Mouse (Mus musculus) embryonic facial prominence, embryonic 12.5 days (tissue): ENCODE results near the gene Cadm3. TPM values are rescaled to one million over a fixed set of nuclear protein-coding genes. Genes with fewer than 3 reads are reported as not detected.

Experiments used
- ATAC-seq: fragments of 200-750 bp; cut with Nextera tagmentation; 2 replicates; pipeline ENCODE4 v1.8.0; 2017; ENCODE audit not compliant: insufficient number of reproducible peaks, insufficient read depth, low FRiP score, low TSS enrichment
- H3K27ac ChIP-seq: fragments of 300-500 bp; sonication (generic); 2 replicates; pipeline ENCODE4 v1.5.1; 2016; ENCODE audit warnings: mild to moderate bottlenecking
- H3K27me3 ChIP-seq: fragments of 300-500 bp; sonication (generic); 2 replicates; pipeline ENCODE4 v1.6.1; 2016; ENCODE audit warnings: mild to moderate bottlenecking, moderate library complexity
- H3K36me3 ChIP-seq: fragments of 300-500 bp; sonication (generic); 2 replicates; pipeline ENCODE4 v1.6.1; 2016; ENCODE audit warnings: mild to moderate bottlenecking
- H3K4me1 ChIP-seq: fragments of 300-500 bp; sonication (generic); 2 replicates; pipeline ENCODE4 v1.6.1; 2016
- H3K4me2 ChIP-seq: fragments of 300-500 bp; sonication (generic); replicated peaks from 2 replicates; pipeline ENCODE4 v1.6.1; 2016; ENCODE audit warnings: mild to moderate bottlenecking, moderate library complexity
- H3K4me3 ChIP-seq: fragments of 300-500 bp; sonication (generic); 2 replicates; pipeline ENCODE4 v1.5.1; 2016; ENCODE audit warnings: mild to moderate bottlenecking
- H3K9ac ChIP-seq: fragments of 300-500 bp; sonication (generic); 2 replicates; pipeline ENCODE4 v1.6.1; 2016; ENCODE audit warnings: mild to moderate bottlenecking, moderate library complexity
- H3K9me3 ChIP-seq: fragments of 300-500 bp; sonication (generic); 2 replicates; pipeline ENCODE4 v1.6.1; 2016; ENCODE audit warnings: mild to moderate bottlenecking, moderate library complexity
- WGBS: fragments of 180-500 bp; shearing (Covaris S2); methylation state at CpG from one replicate; pipeline ENCODE4 v1.1.7; 2016; 5-methylcytosine and 5-hydroxymethylcytosine counted together
- polyA plus RNA-seq: library from polyadenylated mRNA; unstranded; fragments of >200 nt; fragmentation: Nextera tagmentation; extraction: Ambion mirVana; gene quantifications from 2 replicates; pipeline ENCODE4 v1.2.1, GENCODE M21; 2016

Gene Cadm3
- polyA plus RNA-seq, 1 experiment from 2014 or later, result 3.3 TPM

DNA sequence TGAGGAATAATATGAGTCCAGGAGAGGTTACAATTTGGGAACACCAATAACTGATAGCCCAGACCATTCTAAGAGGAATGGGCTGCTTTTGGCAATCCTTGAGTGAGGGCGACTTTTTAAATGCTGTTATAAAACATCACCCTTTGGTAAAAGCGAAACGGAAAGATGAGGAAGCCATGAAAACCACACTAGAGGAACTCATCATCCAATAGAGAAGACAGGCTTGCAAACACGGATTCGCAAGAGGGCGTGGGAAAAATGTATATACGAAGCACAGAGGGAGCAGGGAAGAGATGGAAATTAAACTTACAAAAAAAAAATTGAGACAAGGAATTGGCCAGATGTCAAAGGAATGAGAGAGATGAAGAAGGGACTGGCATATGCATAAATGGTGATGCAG, 6.5 kb upstream of the Cadm3 start:
- Histone ChIP-seq H3K9ac (no peak overlapping the region), H3K4me1 (no peaks in the 10 kb centered on the region), H3K4me3 (no peak overlapping the region), H3K9me3 (no peaks in the 10 kb centered on the region), H3K4me2 (no peak overlapping the region), H3K27ac (no peak overlapping the region), H3K36me3 (no peaks in the 10 kb centered on the region), H3K27me3 (no peaks in the 10 kb centered on the region)
- 87% methylated on average over 7 of the region's 7 CpGs for WGBS
- ATAC-seq, result no peak

DNA sequence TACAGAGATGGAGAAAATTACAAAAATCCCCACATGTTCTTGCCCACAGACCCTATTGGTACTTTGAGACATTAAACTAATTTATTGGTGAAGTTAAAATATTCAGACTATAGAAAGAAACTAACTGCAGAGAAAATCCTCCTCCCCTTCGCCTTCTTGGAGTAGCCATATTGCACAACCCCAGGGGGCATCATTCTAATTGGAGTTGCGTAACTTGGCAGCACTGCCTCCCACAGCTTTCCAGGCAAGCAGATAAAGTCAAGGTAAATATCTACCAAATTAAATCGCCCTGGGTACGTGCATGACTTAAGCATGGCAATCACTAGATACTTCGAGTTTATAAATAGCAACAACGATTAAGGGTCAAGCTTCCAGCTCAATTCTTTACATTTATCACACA, 4.1 kb upstream of the Cadm3 start:
- no peak for ATAC-seq
- no peaks in the 10 kb centered on the region for H3K9me3 ChIP-seq
- H3K27me3 ChIP-seq, result peaks cover 16% of the 10 kb centered on the region
- H3K27ac ChIP-seq, result no peak overlapping the region
- no peak overlapping the region for H3K4me3 ChIP-seq
- H3K36me3 ChIP-seq, result no peaks in the 10 kb centered on the region
- H3K9ac ChIP-seq, result no peak overlapping the region
- peaks cover 4% of the 10 kb centered on the region; the same call in 1 of the 2 replicates for H3K4me1 ChIP-seq
- 83% methylated on average over 6 of the region's 6 CpGs for WGBS
- H3K4me2 ChIP-seq, result no peak overlapping the region

DNA sequence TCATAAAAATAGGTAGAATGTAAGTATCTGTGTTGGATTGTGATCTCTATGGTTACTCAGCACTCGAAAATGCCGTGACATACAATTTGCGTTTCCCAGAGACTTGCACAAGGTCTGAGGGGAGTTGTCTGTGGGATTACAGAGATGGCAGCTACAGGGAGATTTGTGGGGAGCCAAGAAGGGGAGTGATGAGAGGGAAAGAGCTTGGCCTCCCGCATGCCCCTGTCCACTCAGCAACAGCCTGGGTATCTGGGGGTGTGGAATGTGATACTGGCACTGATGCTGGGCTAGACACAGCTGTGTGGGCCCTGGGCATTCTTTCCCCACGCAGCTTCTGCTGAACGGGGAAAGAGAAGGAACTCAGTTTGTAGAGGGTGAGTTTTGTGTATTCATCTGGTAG, 3.0 kb upstream of the Cadm3 start:
- Histone ChIP-seq H3K9me3 (no peaks in the 10 kb centered on the region), H3K36me3 (no peaks in the 10 kb centered on the region), H3K4me2 (no peak overlapping the region), H3K27ac (no peak overlapping the region), H3K4me3 (no peak overlapping the region), H3K9ac (no peak overlapping the region), H3K27me3 (peaks cover 25% of the 10 kb centered on the region), H3K4me1 (peaks cover 11% of the 10 kb centered on the region)
- 60% methylated on average over 6 of the region's 6 CpGs for WGBS
- ATAC-seq, result no peak

DNA sequence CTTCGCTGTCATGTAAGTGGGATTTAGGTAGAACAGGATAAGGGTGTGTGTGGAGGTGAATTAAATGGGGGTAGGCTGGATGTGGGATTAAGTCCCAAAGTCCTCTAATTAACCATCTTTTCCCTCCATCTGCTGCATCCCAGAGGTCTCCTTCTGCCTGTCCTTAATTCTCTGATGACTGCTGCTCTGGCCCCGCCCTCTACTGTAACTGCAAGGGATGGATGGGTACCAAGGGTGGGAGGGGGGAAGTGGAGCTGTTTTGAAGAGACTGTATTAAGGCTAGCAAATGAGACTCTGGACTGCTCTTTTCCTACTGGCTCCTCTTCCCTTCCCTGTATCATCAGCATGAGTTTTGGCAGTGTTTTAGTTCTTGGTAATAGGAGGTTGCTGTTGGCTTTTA, 2.1 kb upstream of the Cadm3 start:
- Histone ChIP-seq H3K36me3 (no peaks in the 10 kb centered on the region), H3K27me3 (peaks cover 25% of the 10 kb centered on the region), H3K4me2 (no peak overlapping the region), H3K9ac (no peak overlapping the region), H3K27ac (no peak overlapping the region), H3K9me3 (no peaks in the 10 kb centered on the region), H3K4me1 (peaks cover 11% of the 10 kb centered on the region), H3K4me3 (no peak overlapping the region)
- WGBS, result 76% methylated on average over 2 of the region's 2 CpGs
- no peak for ATAC-seq

DNA sequence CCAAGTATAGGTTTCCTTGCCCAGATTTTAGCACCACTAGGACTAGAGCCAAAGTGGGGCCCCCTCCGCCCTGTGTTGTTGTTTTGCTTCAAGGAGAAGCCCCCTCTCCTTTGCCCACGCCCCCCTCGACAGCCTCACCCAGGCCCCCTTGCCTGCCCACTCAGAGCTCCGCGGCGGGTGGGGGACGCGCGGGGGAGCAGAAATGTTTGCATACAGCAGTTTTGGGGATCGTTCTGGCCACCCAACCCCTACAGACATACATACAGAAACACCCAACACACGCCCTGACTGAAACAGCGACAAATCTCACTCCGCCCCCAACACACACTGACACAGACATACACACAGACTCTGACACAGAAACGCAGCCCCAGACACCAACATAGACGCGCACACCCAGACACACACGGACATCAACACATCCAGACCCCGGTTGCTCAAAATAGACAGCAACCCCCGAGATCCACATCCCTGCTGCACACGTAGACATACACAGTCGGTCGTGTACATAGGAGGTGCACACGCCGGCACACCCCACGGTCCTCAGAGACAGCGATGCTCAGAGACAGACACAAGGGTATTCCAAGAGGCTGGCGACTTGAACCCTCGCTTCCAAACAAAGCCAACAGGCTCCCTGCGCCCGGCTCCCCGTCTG, 667 bp downstream of the Cadm3 start:
- H3K9me3 ChIP-seq, result no peaks in the 10 kb centered on the region
- ATAC-seq, result peak; percentile 22; the same call in 1 of the 2 replicates
- H3K4me1 ChIP-seq, result peaks cover 11% of the 10 kb centered on the region
- under 1% methylated on average over 31 of the region's 31 CpGs for WGBS
- H3K4me2 ChIP-seq, result peak overlapping the region; percentile 97
- H3K9ac ChIP-seq, result peak overlapping the region; percentile 62
- H3K27me3 ChIP-seq, result peaks cover 25% of the 10 kb centered on the region
- H3K36me3 ChIP-seq, result no peaks in the 10 kb centered on the region
- peak overlapping the region; percentile 66 for H3K4me3 ChIP-seq
- no peak overlapping the region for H3K27ac ChIP-seq

DNA sequence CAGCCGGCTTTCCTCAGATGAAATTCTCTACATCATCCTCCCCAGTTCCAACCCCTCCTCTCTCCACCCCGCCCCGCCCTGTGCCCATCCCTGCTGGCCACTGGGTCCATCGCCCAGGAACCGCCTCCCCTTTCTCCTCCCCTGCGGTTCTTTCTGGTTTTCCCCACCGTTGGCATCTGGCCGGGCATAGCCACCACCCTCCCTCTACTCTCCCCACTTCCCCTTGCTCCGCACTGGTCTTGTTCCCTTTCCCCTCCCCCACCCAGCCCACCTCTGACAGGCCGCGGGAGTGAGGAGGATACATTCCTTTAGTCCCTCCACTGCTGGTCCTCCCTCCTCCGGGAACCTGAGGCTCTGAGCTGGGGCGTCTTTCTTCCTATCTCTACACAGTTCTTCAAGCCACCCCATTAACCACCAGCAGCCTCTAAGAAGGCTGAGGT, 1.5 kb downstream of the Cadm3 start:
- 3% methylated on average over 12 of the region's 13 CpGs for WGBS
- Histone ChIP-seq H3K4me1 (peaks cover 11% of the 10 kb centered on the region), H3K4me2 (peak overlapping the region; percentile 97), H3K9me3 (no peaks in the 10 kb centered on the region), H3K36me3 (no peaks in the 10 kb centered on the region), H3K9ac (no peak overlapping the region), H3K27ac (no peak overlapping the region), H3K4me3 (peak overlapping the region; percentile 66), H3K27me3 (peaks cover 25% of the 10 kb centered on the region)
- ATAC-seq, result peak; percentile 36; the same call in 1 of the 2 replicates

- no peak overlapping the region for H3K4me2 ChIP-seq
- H3K27ac ChIP-seq, result no peak overlapping the region
- H3K9me3 ChIP-seq, result no peaks in the 10 kb centered on the region
- peaks cover 25% of the 10 kb centered on the region for H3K27me3 ChIP-seq
- peaks cover 11% of the 10 kb centered on the region for H3K4me1 ChIP-seq
- H3K36me3 ChIP-seq, result no peaks in the 10 kb centered on the region
- no peak overlapping the region for H3K9ac ChIP-seq
- H3K4me3 ChIP-seq, result no peak overlapping the region
- 84% methylated on average over 4 of the region's 4 CpGs for WGBS
- no peak for ATAC-seq
Observed at GRCm38 (mm10) chr1:173364125-173364800, 3.2 kb downstream of the Cadm3 start.

DNA sequence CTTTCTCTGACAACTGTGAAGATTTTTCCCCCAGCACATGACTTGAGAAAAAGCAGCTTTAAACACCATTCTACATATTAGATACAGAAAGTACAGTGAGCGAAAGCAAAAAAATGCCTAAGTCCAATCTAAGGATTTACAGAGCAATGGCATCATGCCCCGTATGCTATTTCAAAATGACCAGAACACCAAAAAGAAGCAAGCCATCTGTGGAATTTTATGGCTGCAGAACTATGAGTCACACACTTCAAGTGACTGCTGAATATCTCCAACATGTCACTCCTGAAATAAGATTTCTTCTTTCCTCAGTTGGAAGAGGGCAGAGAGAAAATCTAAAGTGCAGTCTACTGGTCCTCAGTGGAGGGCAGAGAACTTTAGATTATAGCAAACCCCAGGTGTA, 4.1 kb downstream of the Cadm3 start:
- peaks cover 25% of the 10 kb centered on the region for H3K27me3 ChIP-seq
- no peak overlapping the region for H3K4me2 ChIP-seq
- peaks cover 11% of the 10 kb centered on the region for H3K4me1 ChIP-seq
- H3K36me3 ChIP-seq, result no peaks in the 10 kb centered on the region
- no peak overlapping the region for H3K27ac ChIP-seq
- WGBS, result 88% methylated on average over 2 of the region's 2 CpGs
- H3K9ac ChIP-seq, result no peak overlapping the region
- ATAC-seq, result no peak
- no peak overlapping the region for H3K4me3 ChIP-seq
- no peaks in the 10 kb centered on the region for H3K9me3 ChIP-seq

DNA sequence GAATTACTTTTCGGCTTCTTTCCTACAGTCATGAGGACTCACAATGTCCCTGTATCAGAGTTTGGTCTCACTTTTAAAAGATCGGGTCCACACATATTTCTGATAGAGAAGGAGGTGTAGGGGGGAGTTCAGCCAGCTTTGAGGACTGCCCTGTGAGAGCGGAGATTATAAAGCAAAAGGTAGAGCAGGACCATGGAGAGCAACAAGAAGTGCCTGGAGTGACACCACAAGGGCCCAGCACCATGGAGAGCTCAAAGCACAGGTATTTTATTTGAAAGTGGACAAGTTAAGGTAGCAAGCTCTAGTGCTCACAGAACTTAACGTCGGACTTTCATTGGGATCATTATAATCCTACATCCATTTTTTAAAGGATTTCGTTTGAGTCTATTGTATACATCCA, 5.8 kb downstream of the Cadm3 start:
- no peak overlapping the region for H3K27ac ChIP-seq
- H3K36me3 ChIP-seq, result no peaks in the 10 kb centered on the region
- no peak overlapping the region for H3K4me3 ChIP-seq
- peaks cover 10% of the 10 kb centered on the region for H3K27me3 ChIP-seq
- no peak overlapping the region for H3K4me2 ChIP-seq
- no peak for ATAC-seq
- WGBS, result 30% methylated on average over 6 of the region's 6 CpGs
- H3K4me1 ChIP-seq, result peaks cover 7% of the 10 kb centered on the region
- no peak overlapping the region for H3K9ac ChIP-seq
- H3K9me3 ChIP-seq, result no peaks in the 10 kb centered on the region

GRCm38 (mm10) chr1:173359590-173360290, 7.8 kb downstream of the Cadm3 start:
- Histone ChIP-seq H3K27me3 (no peaks in the 10 kb centered on the region), H3K4me3 (no peak overlapping the region), H3K9me3 (no peaks in the 10 kb centered on the region), H3K4me2 (no peak overlapping the region), H3K9ac (no peak overlapping the region), H3K4me1 (peaks cover 6% of the 10 kb centered on the region; the same call in 1 of the 2 replicates), H3K36me3 (no peaks in the 10 kb centered on the region), H3K27ac (no peak overlapping the region)
- 72% methylated on average over 4 of the region's 4 CpGs for WGBS
- no peak for ATAC-seq

DNA sequence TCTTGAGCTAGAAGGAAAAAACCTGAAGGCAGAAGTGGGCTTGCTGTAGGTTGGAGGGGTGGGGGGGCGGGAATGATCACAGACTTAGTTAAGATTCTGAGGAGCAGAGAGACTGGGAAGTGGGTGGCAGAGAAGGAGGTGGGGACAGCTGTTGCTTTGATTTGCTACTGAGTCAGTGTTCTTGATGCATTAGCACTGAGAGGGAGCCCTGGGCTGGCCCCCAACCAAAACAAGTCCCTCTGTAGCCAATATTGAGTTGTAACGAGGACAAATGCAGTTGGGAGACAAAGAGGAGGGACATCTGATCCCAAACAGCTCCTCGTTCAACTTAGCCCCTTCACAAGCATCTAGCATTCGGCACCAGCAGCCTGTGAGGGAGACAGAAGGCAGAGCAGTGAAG, 9.7 kb downstream of the Cadm3 start:
- WGBS, result 59% methylated on average over 4 of the region's 4 CpGs
- no peak for ATAC-seq
- H3K4me3 ChIP-seq, result no peak overlapping the region

DNA sequence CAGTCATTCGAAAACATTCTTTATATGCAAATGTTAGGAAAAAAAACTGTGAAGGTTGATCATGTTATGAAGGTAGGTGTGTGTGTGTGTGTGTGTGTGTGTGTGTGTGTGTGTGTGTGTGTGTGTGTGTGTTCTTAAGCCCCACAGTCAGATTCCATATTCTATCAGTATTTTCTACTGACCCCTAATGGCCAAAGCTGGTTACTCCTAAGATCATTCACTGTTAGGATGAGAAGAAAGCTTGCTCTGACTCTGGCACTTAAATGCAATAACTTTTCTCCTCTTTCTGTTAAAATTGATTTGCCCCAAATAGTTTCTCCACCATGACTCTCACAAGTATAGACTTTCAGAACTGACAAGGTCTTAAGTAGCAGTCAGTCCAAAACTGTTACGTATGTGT, 10.8 kb downstream of the Cadm3 start:
- Histone ChIP-seq H3K4me2 (no peak overlapping the region), H3K9me3 (no peaks in the 10 kb centered on the region), H3K36me3 (no peaks in the 10 kb centered on the region), H3K27me3 (no peaks in the 10 kb centered on the region), H3K9ac (no peak overlapping the region), H3K4me3 (no peak overlapping the region), H3K4me1 (peaks cover 6% of the 10 kb centered on the region; the same call in 1 of the 2 replicates), H3K27ac (no peak overlapping the region)
- WGBS, result 93% methylated on average over 2 of the region's 2 CpGs
- no peak for ATAC-seq

More for the DNA sequence above, 9.7 kb downstream of the Cadm3 start:
- H3K36me3 ChIP-seq, result no peaks in the 10 kb centered on the region
- H3K27ac ChIP-seq, result no peak overlapping the region
- no peak overlapping the region for H3K9ac ChIP-seq
- no peak overlapping the region for H3K4me2 ChIP-seq
- H3K9me3 ChIP-seq, result no peaks in the 10 kb centered on the region
- H3K4me1 ChIP-seq, result peaks cover 6% of the 10 kb centered on the region; the same call in 1 of the 2 replicates
- no peaks in the 10 kb centered on the region for H3K27me3 ChIP-seq
